Mouse (Mus musculus) gastrocnemius, adult 18-20 months (tissue): Measurements from ENCODE around the gene Gp9. TPM values are rescaled to one million over a fixed set of nuclear protein-coding genes. Genes with fewer than 3 reads are reported as not detected.

Experiments used
- DNase-seq: peaks from one replicate; pipeline ENCODE4 v3.0.0; 2021; ENCODE audit warnings: low spot score
- total RNA-seq, 2 experiments: library from RNA; stranded (reverse); gene quantifications; 2 replicates each; pipeline ENCODE4 v1.2.3; 2021

The Gp9 gene
- total RNA-seq, 2 experiments from 2014 or later: not detected

DNA sequence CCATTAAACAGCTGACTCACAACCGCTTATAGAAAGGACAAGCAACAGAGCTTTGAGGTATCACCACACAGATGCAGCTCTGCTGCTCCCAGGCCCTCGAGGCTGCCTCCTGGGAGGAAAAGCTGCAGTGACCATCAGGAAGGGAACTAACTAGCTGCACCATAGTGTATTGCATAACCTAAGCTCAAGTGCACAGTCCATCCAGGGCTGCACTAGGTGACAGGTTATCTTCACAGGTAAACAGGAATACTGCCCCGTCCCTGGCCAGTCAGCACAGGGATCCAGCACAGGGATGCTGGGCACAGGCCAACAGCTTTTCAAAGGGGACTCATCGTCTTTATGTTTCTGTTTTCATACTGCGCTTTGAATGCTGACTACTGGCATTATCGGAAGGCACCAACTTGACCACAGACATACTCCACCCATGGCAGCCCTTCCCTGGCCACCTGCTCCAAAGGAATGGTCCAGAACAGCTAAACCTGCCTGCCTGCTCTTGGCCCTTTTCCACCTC is 31.8 kb downstream of the Gp9 start:
- DNase-seq: no peak

DNA sequence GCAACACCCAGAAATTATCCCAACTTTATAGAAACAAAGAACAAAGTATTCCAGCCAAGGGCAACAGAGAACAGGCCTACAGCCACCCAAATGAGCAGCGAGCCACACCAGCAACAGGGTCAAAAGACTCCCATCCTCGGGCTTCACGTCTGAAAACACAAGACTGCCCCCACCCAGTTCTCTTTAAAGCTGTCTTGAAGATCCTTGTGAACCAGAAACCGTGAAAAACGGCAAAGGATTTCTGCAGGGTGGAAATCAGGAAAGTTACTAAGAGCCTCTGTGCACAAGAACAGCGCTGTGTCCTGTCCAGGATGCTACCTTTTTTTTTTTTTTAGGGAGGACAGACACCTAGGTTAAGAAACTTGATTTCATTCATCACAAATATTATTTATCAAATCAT is 32.4 kb downstream of the Gp9 start:
- no peak for DNase-seq

GRCm38 (mm10) chr6:87810713-87811669 is 33.1 kb downstream of the Gp9 start:
- DNase-seq: peak; percentile 59

DNA sequence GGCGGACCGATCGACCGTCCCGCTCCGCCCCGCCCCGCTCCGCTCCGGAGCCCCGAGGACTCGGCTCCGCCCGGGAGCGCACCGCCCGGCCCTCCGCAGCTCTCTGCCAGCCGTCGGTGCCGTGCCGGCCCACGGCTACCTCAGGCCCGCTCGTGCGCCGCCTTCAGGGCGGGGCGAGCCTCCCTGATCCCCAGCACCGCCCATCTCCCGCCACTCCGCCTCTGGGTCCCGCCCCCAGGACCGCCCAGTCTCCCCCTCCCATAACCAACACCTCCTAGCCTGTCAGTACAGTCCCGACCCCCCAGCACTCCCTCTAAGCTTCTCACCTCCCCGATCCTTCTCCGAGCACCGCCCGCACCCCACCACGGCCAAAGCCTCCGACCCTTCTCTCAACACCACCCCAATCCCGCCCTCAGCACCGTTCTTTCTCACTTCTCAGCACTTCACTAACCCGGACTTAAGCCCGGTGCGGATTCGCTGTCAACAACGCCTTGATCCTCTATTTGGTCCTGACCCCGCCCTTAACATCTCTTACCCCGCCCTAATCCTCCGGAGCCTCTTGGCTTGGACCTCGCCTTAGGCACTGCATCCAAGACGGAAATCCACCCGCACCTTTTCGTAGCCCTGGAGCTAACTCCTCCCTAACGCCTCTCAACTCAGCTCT is 33.9 kb downstream of the Gp9 start, which contains the start of gene Rab43:
Rab43 (minus strand) TSS at position 490 of the 664 bp plus-strand sequence.
- peak; percentile 96 for DNase-seq

GRCm38 (mm10) chr6:87812656-87813055 is 34.8 kb downstream of the Gp9 start:
- DNase-seq: no peak

DNA sequence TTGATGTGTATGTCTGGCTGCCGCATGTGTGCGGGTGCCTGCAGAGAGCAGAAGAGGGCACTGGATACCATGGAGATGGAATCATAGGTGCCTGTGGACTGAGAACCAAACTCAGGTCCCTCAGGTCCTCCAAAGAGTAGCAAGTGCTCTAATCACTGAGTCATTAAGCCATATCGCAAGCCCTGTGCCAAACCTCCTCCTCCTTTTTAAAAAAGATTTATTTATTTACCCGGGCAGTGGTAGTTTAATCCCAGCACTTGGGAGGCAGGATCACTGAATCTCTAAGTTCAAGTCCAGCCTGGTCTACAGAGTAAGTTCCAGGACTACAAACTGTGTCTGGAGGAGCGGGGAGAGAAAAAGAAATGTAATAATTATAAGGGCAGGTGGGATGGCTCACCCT is 36.6 kb downstream of the Gp9 start:
- DNase-seq: no peak

DNA sequence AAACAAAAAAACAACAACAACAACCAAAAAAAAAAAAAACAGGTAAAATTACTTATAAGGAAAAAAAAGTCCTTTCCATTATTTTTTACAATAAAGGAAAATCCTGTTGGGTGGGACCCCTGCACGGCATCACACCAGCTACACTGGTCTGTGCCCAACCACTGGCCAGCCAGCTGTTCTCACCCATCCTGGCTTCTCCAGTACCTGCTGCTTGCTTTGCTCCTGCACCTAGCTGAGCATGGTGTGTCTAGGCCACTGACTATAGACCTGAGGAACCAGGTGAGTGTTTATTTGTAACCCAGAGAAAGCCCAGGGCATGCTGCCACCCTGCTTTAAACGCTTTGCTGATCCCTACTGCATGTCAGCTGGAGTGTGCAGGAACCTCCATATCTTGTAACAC is 42.5 kb downstream of the Gp9 start:
- no peak for DNase-seq

Other genes starting within 250 kb of the Gp9 start
- under 1 TPM; 0.57 to 0.87 TPM for gene Arhgap25, start 244.8 kb upstream of the Gp9 start, total RNA-seq
- gene Prokr1, start 187.3 kb upstream of the Gp9 start, total RNA-seq: 1 to 10 TPM in 1 of 2 experiments, under 1 TPM in 1; 0.98 to 1.5 TPM
- 1 to 10 TPM; 2.7 to 3.2 TPM for gene Aplf, start 105.9 kb upstream of the Gp9 start, total RNA-seq
- under 1 TPM; 0.66 to 0.74 TPM for gene Efcc1, start 47.2 kb upstream of the Gp9 start, total RNA-seq
- gene Rab43, start 34.1 kb downstream of the Gp9 start, total RNA-seq: 1 to 10 TPM; 3.2 to 5.9 TPM
- gene Gm45140, start 57.7 kb downstream of the Gp9 start, total RNA-seq: under 1 TPM in 1 of 2 experiments, not detected in 1; 0.59 TPM
- gene Isy1, start 60.7 kb downstream of the Gp9 start, total RNA-seq: 10 to 100 TPM; 19.5 to 22.6 TPM
- gene Cnbp, start 73.0 kb downstream of the Gp9 start, total RNA-seq: 100 to 1,000 TPM; 462 to 552 TPM
- gene Copg1, start 109.7 kb downstream of the Gp9 start, total RNA-seq: 10 to 100 TPM; 27.9 to 28.9 TPM
- 1 to 10 TPM; 6.1 to 7.5 TPM for gene Hmces, start 135.9 kb downstream of the Gp9 start, total RNA-seq
- gene H1fx, start 203.6 kb downstream of the Gp9 start, total RNA-seq: under 1 TPM; 0.62 TPM